Mouse (Mus musculus) skeletal muscle tissue, adult 2 months (tissue): Measurements from ENCODE around the gene Pcsk2.

Experiments used
- DNase-seq: peaks from one replicate; pipeline ENCODE4 v3.0.0-alpha.2; 2012; ENCODE audit warnings: low read depth, low spot score

Pcsk2 gene

DNA sequence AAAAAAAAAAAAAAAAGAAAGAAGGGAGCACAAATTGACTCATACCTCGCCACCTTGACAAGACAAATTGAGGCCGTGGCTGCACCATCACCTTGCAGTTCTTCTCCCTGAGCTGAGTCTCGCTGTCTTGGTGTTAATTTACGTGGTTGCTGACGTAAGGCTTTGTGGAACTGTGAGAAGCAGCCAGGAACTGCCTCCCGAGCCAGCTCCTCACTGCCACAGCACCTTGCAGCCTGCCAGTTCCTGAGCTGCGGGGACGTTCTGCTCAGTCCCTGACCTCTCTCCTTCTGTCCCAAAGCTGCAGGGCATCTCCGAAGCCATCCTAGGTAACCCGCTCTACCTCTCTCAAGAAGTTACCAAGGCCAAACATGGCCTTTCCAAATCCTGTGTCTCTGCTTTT is 186.5 kb downstream of the Pcsk2 start:
- DNase-seq: no peak

DNA sequence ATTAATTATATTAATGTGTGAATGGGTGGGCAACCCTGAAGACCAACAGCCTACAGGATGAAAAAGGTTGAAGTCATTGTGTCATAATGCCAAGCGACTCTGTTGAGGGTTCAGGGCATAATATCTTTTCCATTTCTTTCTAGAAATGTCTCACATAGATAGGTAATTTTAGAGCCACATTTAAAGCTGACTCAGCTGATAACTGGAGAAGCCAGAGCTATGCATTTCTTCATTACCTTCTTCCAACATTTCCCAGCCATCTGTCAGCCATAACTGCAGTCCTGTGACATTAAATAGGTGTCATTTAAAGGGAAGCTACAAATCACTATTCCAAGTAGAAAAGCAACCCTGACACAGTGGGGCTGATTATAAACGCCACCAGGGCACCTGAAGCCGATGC is 189.5 kb downstream of the Pcsk2 start:
- no peak for DNase-seq

DNA sequence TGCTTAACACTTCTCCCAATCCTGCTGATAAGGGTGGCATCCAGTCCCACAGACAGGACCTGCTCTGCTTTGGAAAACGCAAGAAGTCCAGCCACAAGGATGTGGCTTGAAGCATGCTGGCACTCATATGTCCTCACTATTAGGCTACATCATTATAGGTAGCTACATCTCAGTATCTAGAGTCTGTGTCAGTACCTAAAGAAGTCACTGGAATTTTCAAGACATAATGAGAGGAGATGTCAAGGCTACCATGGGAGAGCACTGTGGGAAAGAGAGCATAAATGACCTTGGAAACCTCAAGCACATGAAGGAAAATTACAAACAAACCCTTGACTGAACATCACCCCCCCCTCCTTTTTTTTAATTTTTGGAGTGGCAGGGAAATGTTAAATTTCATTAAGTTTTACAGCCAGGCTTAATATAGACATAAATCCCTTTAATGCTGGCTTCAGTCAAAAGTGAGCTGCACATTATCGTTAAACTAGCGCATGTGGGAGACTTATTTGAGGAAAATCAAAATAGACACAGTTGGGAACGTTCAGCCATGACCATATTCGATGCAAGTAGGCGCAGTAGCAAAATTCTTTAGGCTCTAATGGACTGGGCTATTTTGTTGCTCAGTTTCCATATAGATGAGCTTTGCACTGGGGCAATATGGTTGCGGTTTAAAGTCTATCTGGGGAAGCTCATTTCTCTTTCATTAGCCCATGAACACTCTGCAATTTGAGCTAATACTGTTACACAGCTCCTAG is 193.7 kb downstream of the Pcsk2 start:
- no peak for DNase-seq

DNA sequence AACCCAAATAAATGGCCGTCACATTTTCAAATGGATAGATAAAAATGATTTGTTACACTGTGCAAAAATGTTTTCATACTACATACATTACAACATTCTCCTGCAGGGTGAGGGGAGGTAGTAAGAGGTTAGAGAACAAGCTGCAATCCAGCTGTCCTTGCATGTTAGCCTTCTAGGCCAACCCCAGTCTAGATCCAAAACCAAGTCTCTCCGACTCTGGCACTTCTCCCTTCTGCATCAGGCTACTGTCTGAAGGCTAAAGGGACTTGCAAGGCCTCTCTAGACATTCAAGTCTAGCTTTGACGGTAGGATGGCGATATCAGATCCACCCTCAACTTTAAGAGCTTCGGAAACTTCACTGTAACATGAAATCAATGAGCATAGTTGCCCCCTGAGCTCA is 196.5 kb downstream of the Pcsk2 start:
- no peak for DNase-seq

DNA sequence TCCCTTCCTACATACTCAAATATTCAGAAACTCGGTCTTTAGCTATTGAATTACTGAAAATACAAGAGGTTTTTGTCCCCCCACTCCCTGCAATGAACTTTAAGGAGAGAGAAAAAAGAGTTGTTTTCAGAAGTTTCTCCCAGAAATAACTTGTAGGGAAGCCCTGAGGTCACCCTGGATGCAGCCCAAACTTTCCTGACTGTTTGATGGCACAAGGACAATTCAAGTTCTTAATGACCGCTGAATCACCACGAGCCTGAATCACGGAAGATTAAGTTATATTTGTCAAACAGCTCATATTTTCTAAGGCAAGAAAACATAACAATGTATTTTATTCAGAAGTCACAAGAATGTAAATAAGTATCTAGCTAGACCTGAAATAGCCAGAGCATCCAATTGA is 197.1 kb downstream of the Pcsk2 start:
- peak; percentile 7 for DNase-seq

DNA sequence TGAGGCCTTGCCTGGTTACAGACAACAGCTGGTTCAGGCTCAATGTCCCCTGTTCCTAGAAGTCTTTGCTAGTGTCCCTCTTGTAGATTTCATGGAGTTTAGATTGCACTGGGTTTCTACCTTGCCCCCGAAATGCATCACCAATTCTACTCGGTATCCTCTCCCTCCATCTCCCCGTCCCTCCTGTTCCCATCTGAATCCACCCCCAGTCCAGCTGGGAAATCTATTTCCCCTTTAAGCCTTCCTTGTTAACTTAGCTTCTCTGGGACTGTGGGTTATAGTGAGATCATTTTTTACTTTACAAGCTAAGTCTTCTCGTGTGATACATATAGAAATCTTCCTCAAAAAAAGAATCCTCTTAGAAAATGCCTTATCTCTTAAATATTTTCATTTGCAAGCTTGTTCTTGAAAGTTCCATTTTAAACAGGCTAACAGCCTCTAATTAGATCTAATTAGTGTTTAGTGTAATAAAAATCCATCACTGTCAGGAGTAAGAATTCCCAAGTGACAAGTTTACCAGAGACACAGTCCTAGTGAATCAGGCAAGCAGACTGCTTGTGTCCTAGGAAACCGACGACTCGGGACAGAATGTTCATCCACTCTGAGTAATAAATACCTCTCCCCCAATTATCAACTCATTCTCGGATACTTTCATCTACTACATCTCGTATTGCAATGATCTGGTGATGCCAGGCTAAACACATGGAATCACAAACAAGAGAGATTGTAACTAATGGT is 206.3 kb downstream of the Pcsk2 start:
- DNase-seq: no peak

DNA sequence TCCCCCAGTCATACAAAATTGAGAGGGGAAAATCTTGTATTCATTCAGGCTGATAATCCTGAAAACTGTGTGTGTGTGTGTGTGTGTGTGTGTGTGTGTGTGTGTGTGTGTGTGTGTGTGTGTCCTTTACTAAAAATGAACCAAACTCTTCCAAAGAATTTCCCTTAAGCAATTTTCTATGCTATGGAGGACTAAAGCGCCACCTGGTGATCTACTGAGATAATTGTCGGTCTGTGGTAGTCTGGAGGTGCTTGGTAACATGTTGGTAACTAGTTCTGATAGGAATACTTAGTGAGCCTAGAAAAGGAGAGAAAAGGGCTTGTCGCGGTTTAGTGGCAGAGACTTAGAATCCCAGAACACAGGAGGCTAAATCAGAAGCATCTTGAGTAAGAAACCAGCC is 230.5 kb downstream of the Pcsk2 start:
- no peak for DNase-seq

DNA sequence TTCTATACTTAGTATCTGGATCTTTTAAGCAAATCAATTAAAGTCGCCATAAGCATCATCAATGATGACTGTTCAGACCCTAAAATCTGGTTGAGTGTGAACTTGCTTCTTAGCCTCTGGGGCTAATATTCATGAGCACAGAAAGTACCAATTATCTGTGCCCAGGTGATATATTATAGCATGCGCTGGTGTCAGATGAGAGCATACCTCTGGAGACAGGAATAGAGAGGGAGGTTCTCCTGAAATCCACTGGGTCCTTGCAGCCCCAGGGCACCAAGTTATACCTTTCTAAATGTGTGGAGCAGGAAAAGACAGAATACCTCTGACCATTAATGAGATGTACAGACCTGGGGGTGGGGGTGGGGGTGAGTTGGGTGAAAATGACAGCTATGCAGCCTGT is 234.4 kb downstream of the Pcsk2 start:
- DNase-seq: no peak

DNA sequence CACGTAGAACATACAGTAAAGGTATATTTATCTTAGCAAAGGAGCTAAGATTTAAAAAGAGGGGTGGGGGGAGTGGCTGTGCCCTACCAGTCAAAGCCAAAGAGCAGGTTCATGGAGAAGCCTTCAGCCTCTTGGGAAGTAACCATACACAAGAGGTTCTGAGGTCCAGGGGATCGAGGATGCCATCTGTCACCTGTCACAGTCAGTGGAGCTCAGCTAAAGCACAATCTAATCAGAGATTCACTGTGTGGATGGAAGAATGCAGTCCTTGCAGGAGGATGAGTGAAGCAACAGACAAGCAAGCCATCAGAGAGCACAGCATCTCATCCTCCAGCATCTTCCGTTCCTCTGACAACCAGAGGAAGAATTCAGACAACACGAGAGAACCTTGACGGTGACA is 244.0 kb downstream of the Pcsk2 start:
- DNase-seq: no peak

DNA sequence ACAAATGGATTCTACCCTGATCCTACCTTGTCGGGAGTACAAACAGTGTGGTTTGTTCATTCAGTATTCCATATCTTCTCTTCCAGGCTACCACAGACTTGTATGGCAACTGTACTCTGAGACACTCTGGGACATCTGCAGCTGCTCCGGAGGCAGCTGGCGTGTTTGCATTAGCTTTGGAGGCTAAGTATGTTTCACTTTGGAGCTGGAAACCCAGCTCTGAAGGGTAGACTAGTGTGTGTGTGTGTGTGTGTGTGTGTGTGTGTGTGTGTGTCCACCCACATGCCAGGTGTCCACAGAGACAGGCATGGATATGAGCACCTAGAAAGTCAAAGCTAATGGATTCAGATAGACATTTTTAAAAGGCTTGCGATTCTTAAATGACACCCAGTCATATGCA is 249.9 kb downstream of the Pcsk2 start:
- DNase-seq: no peak

DNA sequence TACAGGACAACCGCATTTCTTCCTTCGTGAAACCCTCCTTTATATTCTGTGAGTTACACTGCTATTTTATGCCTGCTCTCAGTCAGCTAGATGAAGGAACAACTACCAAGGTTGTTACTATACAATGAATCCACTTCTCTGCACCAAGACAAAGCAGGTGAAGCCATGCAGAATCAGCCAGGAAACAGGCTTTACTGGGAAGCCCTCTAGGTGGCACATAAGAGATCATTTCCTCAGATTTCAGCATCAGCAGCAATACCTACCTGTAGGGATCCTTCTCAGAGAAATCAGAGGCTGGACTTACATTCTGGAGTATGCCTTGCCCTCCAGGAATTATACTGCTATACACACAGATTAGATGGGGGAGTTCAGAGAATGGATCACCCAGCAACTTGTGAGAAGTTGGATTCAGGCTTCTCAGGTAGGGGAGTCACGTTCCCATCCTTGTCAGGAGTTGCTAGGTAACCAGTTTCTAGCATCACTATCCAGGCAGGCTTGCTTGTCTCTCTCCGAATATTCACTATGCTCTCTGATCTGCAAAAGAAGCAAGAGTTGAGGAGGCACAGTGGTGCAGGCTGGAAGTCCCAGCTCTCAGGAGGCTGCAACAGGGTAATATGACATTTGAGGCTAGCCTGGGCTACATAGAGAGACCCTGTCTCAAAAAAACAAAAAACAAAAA is 250.5 kb downstream of the Pcsk2 start:
- no peak for DNase-seq

DNA sequence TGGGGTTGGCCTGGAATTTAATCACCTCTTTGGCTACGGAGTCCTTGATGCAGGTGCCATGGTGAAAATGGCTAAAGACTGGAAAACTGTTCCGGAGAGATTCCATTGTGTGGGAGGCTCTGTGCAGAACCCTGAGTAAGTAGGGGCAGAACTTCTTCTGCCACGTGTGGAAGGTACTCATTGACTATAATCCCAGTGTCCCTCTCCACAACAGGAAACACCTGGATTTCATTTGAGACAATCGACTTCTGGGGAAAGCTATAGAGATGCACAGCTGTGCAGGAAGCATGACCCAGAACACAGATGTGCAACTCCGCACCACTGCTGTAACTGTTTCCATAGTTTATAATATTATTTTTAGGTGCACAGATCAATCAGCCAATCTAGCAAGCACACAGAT is 255.1 kb downstream of the Pcsk2 start:
- DNase-seq: no peak

DNA sequence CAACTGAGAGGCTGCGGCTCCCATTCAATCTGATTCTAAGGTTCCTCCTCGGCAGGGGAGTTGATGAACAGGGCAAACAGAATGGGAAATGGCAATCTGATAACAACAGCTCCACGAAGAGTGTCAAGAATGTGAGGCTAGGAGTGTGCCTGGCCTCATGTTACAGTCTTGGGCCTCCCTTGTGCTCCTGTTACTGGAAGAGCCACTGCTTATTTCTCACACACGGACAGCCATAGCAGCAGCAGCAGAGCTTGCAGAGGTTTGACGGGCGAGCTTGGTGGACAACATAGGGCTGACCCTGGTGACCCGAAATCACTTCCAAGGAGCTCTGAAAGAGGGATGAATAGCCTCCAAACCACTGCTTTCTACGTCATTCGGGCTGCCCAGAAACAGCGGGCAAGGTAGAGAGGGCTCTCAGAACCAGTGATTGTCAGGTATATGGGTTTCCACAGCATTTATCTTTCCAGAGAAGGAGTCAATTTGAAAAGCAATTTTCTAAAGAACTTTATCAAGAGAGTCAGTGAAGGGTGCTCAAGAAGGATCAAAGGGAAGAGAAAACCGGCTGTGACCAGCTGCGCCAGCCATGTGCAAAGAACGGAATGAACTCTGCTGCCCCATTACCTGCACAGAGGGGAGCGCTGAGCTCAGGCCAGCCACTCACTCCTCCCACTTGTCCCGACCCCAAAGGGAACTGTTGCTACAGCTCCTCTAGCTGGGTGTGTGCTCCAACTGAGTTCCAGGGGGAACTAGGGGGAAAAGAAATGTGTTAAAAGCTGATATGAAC is 260.4 kb downstream of the Pcsk2 start:
- no peak for DNase-seq

DNA sequence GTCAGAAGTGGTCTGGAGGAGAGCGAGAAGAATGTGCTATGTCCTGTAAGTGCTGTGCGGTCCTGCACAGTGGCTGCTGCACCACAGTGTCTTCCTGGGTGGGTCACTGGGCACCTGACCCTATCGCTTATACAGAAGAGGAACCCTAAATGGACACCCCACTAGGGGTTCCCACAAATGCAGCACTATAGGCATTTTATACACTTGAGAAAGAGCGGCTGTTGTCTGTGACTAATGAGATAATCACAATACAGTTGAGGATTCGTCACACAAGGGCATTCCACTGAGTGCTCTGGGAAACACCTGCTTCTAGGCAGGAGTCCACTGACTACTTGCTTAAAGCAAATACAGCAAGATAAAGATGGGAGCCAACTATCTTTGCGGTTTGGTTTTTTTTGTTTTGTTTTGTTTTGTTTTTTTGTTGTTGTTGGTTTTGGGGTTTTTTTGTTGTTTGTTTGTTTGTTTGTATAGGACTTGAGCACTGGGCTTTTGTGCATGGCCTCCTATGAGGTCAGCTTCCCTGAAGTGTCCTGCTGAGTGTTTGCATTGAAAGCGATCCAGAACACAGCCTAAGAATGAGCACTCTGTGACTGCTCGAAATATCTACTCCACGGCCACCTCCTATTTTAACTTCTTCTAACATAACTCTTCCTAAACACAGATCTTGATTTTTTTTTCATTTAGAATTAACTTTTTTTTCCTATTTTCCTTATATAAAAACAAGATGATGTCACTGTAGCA is 261.1 kb downstream of the Pcsk2 start:
- DNase-seq: no peak

DNA sequence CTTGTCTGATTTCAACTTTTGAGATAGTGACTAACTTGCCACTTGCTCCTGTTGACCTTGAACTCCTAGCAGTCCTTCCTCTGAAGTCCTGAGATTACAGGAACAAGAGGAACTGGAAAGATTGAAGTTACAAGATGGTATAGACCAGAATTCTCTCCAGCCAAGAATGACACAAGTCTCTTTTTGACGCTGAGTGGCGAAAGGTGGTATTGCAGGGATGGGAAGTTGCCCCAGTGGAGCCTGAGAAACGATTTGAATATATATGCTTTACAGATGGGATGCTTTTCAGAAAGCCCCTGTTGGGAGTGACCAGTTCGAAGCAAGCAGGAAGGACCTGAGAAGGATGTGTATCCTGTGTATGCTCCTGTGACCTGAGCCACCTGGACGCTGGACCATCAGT is 262.8 kb downstream of the Pcsk2 start:
- DNase-seq: no peak

DNA sequence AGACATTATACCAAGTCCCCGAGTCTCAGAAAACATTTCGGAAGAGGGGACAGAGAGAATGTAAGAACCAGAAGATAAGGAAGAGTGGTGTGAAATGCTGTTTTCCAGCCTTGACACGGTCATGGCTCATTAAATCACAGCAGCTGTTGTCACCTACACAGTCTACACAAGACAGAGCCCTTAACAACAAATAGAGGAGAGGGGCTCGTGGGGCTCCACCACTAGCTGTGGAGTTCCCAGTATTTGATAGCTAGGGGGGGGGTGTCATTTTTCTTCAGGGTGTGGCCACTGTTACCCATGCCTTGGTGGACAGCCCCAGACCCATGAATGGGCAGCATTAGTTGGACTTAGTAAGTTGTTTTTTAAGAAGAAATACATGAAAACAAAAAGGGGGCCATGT is 266.3 kb downstream of the Pcsk2 start:
- no peak for DNase-seq

DNA sequence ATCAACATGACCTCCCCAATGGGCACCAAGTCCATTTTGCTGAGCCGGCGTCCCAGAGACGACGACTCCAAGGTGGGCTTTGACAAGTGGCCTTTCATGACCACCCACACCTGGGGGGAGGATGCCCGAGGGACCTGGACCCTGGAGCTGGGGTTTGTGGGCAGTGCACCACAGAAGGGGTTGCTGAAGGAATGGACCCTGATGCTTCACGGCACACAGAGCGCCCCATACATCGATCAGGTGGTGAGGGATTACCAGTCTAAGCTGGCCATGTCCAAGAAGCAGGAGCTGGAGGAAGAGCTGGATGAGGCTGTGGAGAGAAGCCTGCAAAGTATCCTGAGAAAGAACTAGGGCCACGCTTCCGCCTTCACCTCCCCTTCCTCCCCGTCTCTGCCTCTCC is 267.5 kb downstream of the Pcsk2 start:
- no peak for DNase-seq

DNA sequence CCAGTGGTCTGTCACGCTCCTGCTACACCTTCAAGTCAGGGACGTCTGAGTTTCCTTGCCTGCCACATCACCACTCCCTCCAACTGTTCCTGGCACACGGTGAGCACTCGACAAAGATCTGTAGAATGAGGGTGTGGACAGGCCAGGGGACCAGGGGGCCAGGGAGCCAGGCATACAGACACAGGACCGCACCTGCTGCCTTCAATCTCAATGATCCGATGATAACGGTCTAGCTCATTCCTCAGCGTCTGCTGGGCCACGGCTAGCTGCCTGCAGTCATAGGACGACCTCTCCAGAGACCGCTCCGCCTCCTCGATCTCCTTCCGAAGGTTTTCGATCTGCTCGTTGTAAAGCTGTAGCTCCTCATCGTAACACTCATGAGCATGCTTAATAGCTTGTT is 285.7 kb downstream of the Pcsk2 start:
- no peak for DNase-seq

DNA sequence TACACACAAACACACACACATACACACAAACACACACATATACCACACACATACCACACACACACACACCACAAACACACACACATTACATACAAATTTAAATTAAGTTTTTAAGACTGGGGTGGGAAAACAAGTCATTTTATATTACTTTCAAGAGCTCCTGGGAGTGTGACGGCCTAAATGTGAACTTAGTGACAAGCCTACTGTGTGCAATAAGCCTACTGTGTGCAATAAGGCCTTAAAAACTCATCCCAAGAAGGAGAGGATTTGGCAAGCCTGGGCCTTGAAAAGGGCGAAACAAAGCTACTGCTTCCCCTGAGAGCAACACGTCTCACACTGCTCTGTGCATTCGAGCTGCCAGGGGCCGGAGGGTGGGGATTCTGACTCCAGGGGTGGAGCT is 286.8 kb downstream of the Pcsk2 start:
- DNase-seq: no peak

DNA sequence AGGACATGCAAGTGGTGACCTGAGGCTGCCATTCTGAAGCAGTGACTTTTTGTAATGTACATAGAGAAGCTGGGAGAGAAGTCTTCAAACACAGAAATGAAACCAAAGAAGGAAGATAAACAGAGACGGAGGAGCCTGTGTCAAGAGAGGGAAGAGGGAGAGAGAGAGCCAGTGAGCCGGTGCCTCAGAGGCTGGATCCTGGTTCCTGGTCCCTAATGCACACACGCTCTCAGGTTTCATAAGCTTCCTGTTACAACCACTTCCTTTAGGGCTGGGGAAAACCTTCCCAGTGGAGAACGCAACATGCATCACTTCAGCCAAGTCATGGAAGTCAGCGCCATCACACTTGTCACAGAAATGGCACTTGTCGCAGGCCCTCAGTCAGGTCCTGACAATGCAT is 288.1 kb downstream of the Pcsk2 start:
- no peak for DNase-seq

DNA sequence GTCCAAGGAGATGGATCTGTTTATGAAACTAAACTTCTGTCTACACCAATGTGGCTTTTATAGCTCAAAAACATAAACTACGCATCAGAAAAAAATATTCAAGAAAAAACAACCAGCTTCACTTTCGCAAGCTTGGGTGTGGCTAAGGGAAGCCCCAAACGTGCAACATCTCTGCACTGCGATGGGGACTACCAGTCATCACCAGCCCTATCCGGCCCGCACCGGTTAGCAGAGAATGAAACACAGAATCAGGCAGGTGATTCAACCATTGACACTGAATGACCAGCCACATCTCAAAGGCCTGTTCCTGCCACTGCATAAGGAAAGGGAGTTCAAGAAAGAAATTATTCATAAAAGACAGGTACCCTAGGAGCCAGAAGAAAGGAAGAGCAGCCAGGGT is 289.9 kb downstream of the Pcsk2 start:
- DNase-seq: no peak
